Mouse (Mus musculus): Measurements from ENCODE around the gene Myo18b. TPM values are rescaled to one million over a fixed set of nuclear protein-coding genes. Genes with fewer than 3 reads are reported as not detected.

Myo18b gene
- total and polyA plus RNA-seq, 3 experiments, result not detected

DNA sequence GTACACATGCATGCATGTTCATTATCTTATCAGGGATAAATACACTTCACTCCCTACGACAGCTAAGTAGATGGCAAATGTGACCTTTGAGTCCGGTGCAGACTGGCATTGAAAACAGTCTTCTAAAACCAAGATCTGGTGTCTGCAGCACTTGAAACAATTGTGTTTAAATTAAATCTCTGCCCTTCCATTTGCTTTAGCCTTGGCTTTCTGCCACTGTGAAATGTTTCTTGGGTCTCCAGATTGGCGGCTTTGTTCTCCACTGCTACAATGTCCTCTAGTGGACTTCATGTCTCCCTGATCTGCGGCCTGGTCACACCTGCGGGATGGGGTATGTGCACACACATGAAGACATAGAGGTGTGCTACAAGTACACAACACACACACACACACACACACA is 221.4 kb downstream of the Myo18b start:
- no peaks in the 10 kb centered on the region for H3K79me2 ChIP-seq (replicated peaks; ENCODE audit: control insufficient read depth, extremely low read depth, insufficient read depth, poor library complexity, severe bottlenecking)
- H3K9ac ChIP-seq (ENCODE audit: insufficient read depth, low read depth), result no peak overlapping the region
- no peak overlapping the region for H3K4me3 ChIP-seq (replicated peaks in 1 of 3; ENCODE audit: low read depth in 2 of 3, low read length in 2 of 3, poor library complexity in 1 of 3)
- dilution Hi-C loops (cut with MboI; ENCODE audit: extremely low pct_ligation_motif_present, extremely low pct_unique_long_range_greater_than_20kb, low sequenced_read_pairs) (no loop called here), in situ Hi-C loops (cut with MboI; ENCODE audit: low pct_ligation_motif_present, low pct_unique_long_range_greater_than_20kb, low sequenced_read_pairs) (no loop called here)
- no peak for TF ChIP-seq SMC3 (IDR thresholded peaks at IDR 0.05; ENCODE audit: low read depth, low read length)
- peaks cover 91% of the 10 kb centered on the region for H3K9me3 ChIP-seq (replicated peaks; ENCODE audit: low read length)
- H3K27ac ChIP-seq (ENCODE audit: insufficient read depth, low read depth), result no peak overlapping the region
- no peak overlapping the region for H3K4me2 ChIP-seq (ENCODE audit: insufficient read depth, low read depth, poor library complexity, severe bottlenecking)
- no peaks in the 10 kb centered on the region for H3K4me1 ChIP-seq (ENCODE audit: control insufficient read depth in 1 of 2, insufficient read depth in 2 of 2)
- DNase-seq (ENCODE audit: extremely low read depth), result no peak
- no peaks in the 10 kb centered on the region for H3K27me3 ChIP-seq (replicated peaks)
- no peaks in the 10 kb centered on the region for H3K36me3 ChIP-seq (replicated peaks in 1 of 2; ENCODE audit: control insufficient read depth in 1 of 2, insufficient read depth in 1 of 2, low read length in 1 of 2)

DNA sequence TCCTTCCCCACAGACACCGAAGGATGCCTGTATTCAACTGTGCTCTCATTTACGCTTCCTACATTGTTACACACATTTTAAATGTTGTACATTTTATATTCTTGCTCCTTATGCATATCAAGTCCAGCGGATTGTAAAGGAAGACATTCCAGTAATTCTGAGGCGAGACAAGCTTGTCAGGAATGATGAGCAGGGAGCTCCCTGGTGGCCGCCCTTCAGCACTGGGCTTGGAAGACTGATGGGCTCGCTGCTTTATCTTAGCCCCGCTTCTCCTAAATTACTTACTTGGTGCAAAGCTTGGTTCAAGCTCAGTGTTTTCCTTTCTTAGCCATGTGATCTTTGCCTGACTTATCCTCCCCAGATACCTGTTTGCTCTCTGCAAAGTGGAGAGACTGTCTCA is 223.7 kb downstream of the Myo18b start:
- in situ Hi-C loops (cut with MboI; ENCODE audit: low pct_ligation_motif_present, low pct_unique_long_range_greater_than_20kb, low sequenced_read_pairs), result no loop called here
- peaks cover 81% of the 10 kb centered on the region for H3K9me3 ChIP-seq (replicated peaks; ENCODE audit: low read length)
- H3K4me2 ChIP-seq (ENCODE audit: insufficient read depth, low read depth, poor library complexity, severe bottlenecking), result no peak overlapping the region
- no peaks in the 10 kb centered on the region for H3K79me2 ChIP-seq (replicated peaks; ENCODE audit: control insufficient read depth, extremely low read depth, insufficient read depth, poor library complexity, severe bottlenecking)
- no peak overlapping the region for H3K9ac ChIP-seq (ENCODE audit: insufficient read depth, low read depth)
- no peak for DNase-seq (ENCODE audit: extremely low read depth)
- no peak overlapping the region for H3K27ac ChIP-seq (ENCODE audit: insufficient read depth, low read depth)
- TF ChIP-seq ZMIZ1 (IDR thresholded peaks at IDR 0.05; ENCODE audit: low read depth, low read length), result no peak
- TF ChIP-seq POLR2A (IDR thresholded peaks at IDR 0.05; ENCODE audit: low read depth, low read length), result no peak
- TF ChIP-seq EP300 (IDR thresholded peaks at IDR 0.05; ENCODE audit: low read length), result no peak
- no peak for TF ChIP-seq MAFK (IDR thresholded peaks at IDR 0.05; ENCODE audit: insufficient replicate concordance, low read length)
- no peak for TF ChIP-seq TBP (conservative IDR thresholded peaks at IDR 0.05; ENCODE audit: low read depth, low read length)
- TF ChIP-seq MYC (IDR thresholded peaks at IDR 0.05; ENCODE audit: low read depth, low read length), result no peak
- TF ChIP-seq MEF2A (IDR thresholded peaks at IDR 0.05; ENCODE audit: borderline replicate concordance, low read depth, low read length), result no peak
- TF ChIP-seq ETS1 (conservative IDR thresholded peaks at IDR 0.05; ENCODE audit: low read depth, low read length), result no peak
- no peak for TF ChIP-seq SIN3A (IDR thresholded peaks at IDR 0.05; ENCODE audit: low read length)
- TF ChIP-seq GABPA (IDR thresholded peaks at IDR 0.05; ENCODE audit: insufficient replicate concordance, low read depth, low read length), result no peak
- no peak for TF ChIP-seq USF2 (conservative IDR thresholded peaks at IDR 0.05; ENCODE audit: low read depth, low read length)
- no peak for TF ChIP-seq RCOR1 (conservative IDR thresholded peaks at IDR 0.05; ENCODE audit: low read depth, low read length)
- TF ChIP-seq KAT2A (IDR thresholded peaks at IDR 0.05; ENCODE audit: insufficient replicate concordance, low read length), result no peak
- TF ChIP-seq E2F4 (IDR thresholded peaks at IDR 0.05; ENCODE audit: insufficient replicate concordance, low read depth, low read length), result no peak
- no peak for TF ChIP-seq NRF1 (IDR thresholded peaks at IDR 0.05; ENCODE audit: low read depth, low read length)
- no peak for TF ChIP-seq JUN (IDR thresholded peaks at IDR 0.05; ENCODE audit: insufficient read depth, low read depth, low read length)
- TF ChIP-seq CTCF (conservative IDR thresholded peaks at IDR 0.05 in 1 of 2, IDR thresholded peaks at IDR 0.05 in 1 of 2; ENCODE audit: low read depth in 2 of 2, low read length in 2 of 2), result no peak
- no peak for TF ChIP-seq NELFE (IDR thresholded peaks at IDR 0.05; ENCODE audit: low read depth, low read length)
- H3K4me3 ChIP-seq (replicated peaks in 1 of 3; ENCODE audit: low read depth in 2 of 3, low read length in 2 of 3, poor library complexity in 1 of 3), result no peak overlapping the region
- no peaks in the 10 kb centered on the region for H3K27me3 ChIP-seq (replicated peaks)
- dilution Hi-C loops (cut with MboI; ENCODE audit: extremely low pct_ligation_motif_present, extremely low pct_unique_long_range_greater_than_20kb, low sequenced_read_pairs), result no loop called here
- H3K4me1 ChIP-seq (ENCODE audit: control insufficient read depth in 1 of 2, insufficient read depth in 2 of 2), result no peaks in the 10 kb centered on the region
- no peaks in the 10 kb centered on the region for H3K36me3 ChIP-seq (replicated peaks in 1 of 2; ENCODE audit: control insufficient read depth in 1 of 2, insufficient read depth in 1 of 2, low read length in 1 of 2)
